Mouse (Mus musculus) lung, embryonic 14.5 days (tissue): ENCODE data around the gene Fitm2. TPM values are rescaled to one million over a fixed set of nuclear protein-coding genes. Genes with fewer than 3 reads are reported as not detected.
A peak's percentile ranks its signal among the peaks of the same experiment; 100 is the strongest.

Source experiments
- ATAC-seq: fragments of 200-750 bp; cut with Nextera tagmentation; 2 replicates; pipeline ENCODE4 v1.8.0; 2017; ENCODE audit warnings: mild to moderate bottlenecking, moderate TSS enrichment, moderate library complexity; ENCODE audit not compliant: insufficient read depth
- DNase-seq: peaks from one replicate; pipeline ENCODE4 v3.0.0-alpha.2; 2015
- H3K27ac ChIP-seq: fragments of 300-500 bp; sonication (generic); 2 replicates; pipeline ENCODE4 v1.5.1; 2014; ENCODE audit warnings: low read depth, mild to moderate bottlenecking, moderate library complexity
- H3K27me3 ChIP-seq: fragments of 300-500 bp; sonication (generic); 2 replicates; pipeline ENCODE4 v1.6.1; 2014; ENCODE audit warnings: low read length, control low read depth; ENCODE audit not compliant: insufficient read depth
- H3K36me3 ChIP-seq: fragments of 300-500 bp; sonication (generic); 2 replicates; pipeline ENCODE4 v1.6.1; 2014; ENCODE audit warnings: control low read depth; ENCODE audit not compliant: insufficient read depth
- H3K4me1 ChIP-seq: fragments of 300-500 bp; sonication (generic); 2 replicates; pipeline ENCODE4 v1.6.1; 2014; ENCODE audit warnings: antibody characterized with exemption, control low read depth; ENCODE audit not compliant: insufficient read depth
- H3K4me2 ChIP-seq: fragments of 300-500 bp; sonication (generic); 2 replicates; pipeline ENCODE4 v1.6.1; 2014; ENCODE audit warnings: mild to moderate bottlenecking
- H3K4me3 ChIP-seq: fragments of 300-500 bp; sonication (generic); 2 replicates; pipeline ENCODE4 v1.5.1; 2014; ENCODE audit warnings: low read depth, low read length
- H3K9ac ChIP-seq: fragments of 300-500 bp; sonication (generic); 2 replicates; pipeline ENCODE4 v1.6.1; 2014
- H3K9me3 ChIP-seq: fragments of 300-500 bp; sonication (generic); 2 replicates; pipeline ENCODE4 v1.6.1; 2016; ENCODE audit warnings: low read depth, low read length, control low read depth
- CTCF ChIP-seq: IDR thresholded peaks from 2 replicates; pipeline ENCODE4 v1.5.1; 2016; ENCODE audit warnings: antibody characterized with exemption, low read depth
- WGBS: fragments of 180-500 bp; shearing (Covaris S2); extraction: QIAGEN DNeasy Blood & Tissue Kit; methylation state at CpG from one replicate; pipeline ENCODE4 v1.1.7; 2014; 5-methylcytosine and 5-hydroxymethylcytosine counted together
- polyA plus RNA-seq: library from polyadenylated mRNA; unstranded; fragments of >200 nt; fragmentation: Nextera tagmentation; extraction: Ambion mirVana; gene quantifications from 2 replicates; pipeline ENCODE4 v1.2.1, GENCODE M21; 2014

Gene Fitm2
- polyA plus RNA-seq, 1 experiment from 2014 or later, result 10.1 TPM

DNA sequence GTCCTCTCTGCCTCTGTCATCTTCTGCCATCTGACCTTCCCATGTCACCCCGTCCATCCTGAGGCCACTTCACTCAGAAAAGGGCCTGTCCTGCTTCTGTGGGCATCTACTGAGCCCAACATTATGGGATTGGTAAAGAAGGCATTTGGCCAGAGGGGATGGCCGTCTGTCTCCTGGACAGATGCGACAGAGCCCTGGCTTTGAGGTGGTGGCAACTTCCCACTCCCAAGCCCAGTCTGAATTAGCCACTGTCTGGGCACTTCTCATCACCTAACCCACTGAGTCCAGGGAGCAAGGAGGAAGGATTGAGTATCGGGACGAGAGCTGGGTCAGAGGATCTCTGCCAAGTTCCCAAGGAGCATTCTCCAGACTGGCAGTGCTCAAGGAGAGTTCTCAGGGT is 19.6 kb upstream of the Fitm2 start, which contains the start of gene R3hdml:
Gene R3hdml (plus strand): TSS at position 301 of the 400 bp plus-strand sequence.
- ATAC-seq, result no peak
- H3K9me3 ChIP-seq, result no peaks in the 10 kb centered on the region
- WGBS, result 71% methylated on average over 5 of the region's 5 CpGs
- H3K27ac ChIP-seq, result no peak within 1 kb of the TSS
- H3K36me3 ChIP-seq, result no peaks in the 10 kb centered on the region
- no peak within 1 kb of the TSS for H3K9ac ChIP-seq
- no peak within 1 kb of the TSS for H3K4me2 ChIP-seq
- no peak for TF ChIP-seq CTCF
- DNase-seq, result no peak
- H3K4me1 ChIP-seq, result no peaks in the 10 kb centered on the region
- no peak within 1 kb of the TSS for H3K4me3 ChIP-seq
- no peaks in the 10 kb centered on the region for H3K27me3 ChIP-seq

DNA sequence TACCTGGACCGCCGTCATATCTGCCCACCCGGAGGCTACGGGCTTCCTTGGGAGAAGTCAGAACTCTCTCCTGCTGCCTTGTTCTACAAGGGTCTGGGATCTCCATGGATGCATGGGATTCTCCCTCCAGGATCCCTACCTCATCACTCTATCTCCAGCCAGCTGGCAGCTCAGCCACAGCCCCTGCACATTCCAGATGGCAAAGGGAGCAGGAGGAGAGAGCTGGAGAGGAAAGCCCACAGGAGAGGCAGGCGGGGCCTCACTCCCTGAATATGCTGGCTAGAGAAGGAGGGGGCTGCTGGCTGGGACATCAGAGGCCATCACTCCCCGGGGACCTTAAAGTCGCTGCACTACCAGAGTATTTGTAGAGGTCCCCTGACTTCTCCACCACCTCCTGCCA is 18.9 kb upstream of the Fitm2 start:
- 54% methylated on average over 7 of the region's 7 CpGs for WGBS
- no peak for DNase-seq
- Histone ChIP-seq H3K9ac (no peak overlapping the region), H3K27me3 (no peaks in the 10 kb centered on the region), H3K36me3 (no peaks in the 10 kb centered on the region), H3K27ac (no peak overlapping the region), H3K4me2 (no peak overlapping the region), H3K4me1 (no peaks in the 10 kb centered on the region), H3K4me3 (no peak overlapping the region), H3K9me3 (no peaks in the 10 kb centered on the region)
- ATAC-seq, result no peak
- TF ChIP-seq CTCF, result no peak

DNA sequence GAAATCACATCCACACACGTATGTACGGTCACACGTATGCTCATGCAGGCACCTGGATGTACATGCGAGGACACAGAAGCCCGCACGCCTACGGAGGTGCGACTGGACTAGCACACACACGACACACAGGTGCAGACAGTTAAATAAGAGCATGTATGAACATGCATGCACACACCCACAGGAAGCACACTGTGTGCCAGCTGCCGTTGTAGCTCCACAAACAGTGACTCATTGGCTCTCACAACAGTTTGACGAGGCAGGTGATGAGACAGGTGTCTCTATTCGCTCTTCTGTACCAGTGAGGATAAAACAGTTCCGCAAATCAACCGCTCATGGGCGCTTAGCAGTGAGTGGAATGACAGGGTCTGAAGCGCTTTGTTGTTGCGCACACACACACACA is 18.2 kb upstream of the Fitm2 start:
- no peaks in the 10 kb centered on the region for H3K27me3 ChIP-seq
- H3K9ac ChIP-seq, result no peak overlapping the region
- DNase-seq (no peak), ATAC-seq (no peak)
- no peaks in the 10 kb centered on the region for H3K4me1 ChIP-seq
- no peak overlapping the region for H3K4me2 ChIP-seq
- 89% methylated on average over 17 of the region's 17 CpGs for WGBS
- H3K9me3 ChIP-seq, result no peaks in the 10 kb centered on the region
- no peaks in the 10 kb centered on the region for H3K36me3 ChIP-seq
- no peak overlapping the region for H3K27ac ChIP-seq
- TF ChIP-seq CTCF, result no peak
- H3K4me3 ChIP-seq, result no peak overlapping the region

DNA sequence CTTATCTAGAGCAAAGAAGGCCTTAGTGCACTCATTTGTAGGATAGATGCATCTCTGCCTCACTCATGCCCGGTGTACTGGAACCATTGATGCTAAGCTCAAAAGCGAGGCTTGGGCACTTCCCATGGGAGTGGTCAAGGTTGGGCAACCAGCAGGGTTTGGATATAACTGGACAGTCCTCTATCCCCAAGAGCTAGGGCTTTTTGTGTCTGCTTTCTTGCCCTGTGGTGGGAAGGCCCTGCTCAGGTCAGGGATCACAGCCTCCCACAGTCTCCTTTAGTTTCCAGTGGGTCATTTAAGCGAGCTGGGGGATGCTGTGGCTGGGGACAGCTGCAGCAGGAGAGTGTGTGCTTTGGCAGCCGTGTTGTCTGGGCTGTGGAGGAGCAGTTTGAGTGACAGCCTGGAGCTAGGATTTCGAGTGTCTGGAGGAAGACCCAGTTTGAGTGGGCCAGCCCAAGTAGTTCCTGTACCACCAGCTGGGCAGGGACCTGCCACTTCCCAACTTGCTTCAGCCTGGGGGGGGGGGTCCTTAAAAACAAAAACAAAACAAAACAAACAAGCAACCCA is 17.4 kb upstream of the Fitm2 start:
- no peak for DNase-seq
- Histone ChIP-seq H3K27ac (no peak overlapping the region), H3K4me3 (no peak overlapping the region), H3K4me1 (no peaks in the 10 kb centered on the region), H3K4me2 (no peak overlapping the region), H3K27me3 (no peaks in the 10 kb centered on the region), H3K9ac (no peak overlapping the region), H3K9me3 (no peaks in the 10 kb centered on the region), H3K36me3 (no peaks in the 10 kb centered on the region)
- WGBS, result 55% methylated on average over 5 of the region's 5 CpGs
- no peak for TF ChIP-seq CTCF
- ATAC-seq, result no peak

DNA sequence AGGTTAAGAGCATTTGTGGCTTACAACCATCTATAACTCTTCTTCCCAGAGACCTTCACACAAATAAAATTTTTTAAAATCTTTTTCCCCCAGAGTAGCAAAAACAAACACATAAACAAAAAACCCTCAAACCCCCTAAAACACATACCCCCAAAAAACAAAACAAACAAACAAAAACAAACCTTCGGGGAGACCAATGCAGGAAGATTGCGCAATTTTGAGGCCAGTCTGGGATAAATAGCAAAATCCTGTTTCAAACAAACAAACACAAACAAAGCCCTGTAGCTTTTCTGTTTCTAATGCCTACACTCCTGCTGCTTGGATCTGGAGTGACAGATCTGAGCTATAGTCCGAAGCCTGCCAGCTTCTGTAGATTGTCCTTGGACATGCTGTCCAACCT is 14.9 kb upstream of the Fitm2 start:
- no peak for DNase-seq
- no peaks in the 10 kb centered on the region for H3K9me3 ChIP-seq
- ATAC-seq, result no peak
- H3K4me2 ChIP-seq, result no peak overlapping the region
- no peaks in the 10 kb centered on the region for H3K4me1 ChIP-seq
- 75% methylated on average over 3 of the region's 3 CpGs for WGBS
- no peaks in the 10 kb centered on the region for H3K36me3 ChIP-seq
- peaks cover 7% of the 10 kb centered on the region for H3K27me3 ChIP-seq
- H3K9ac ChIP-seq, result no peak overlapping the region
- no peak for TF ChIP-seq CTCF
- H3K4me3 ChIP-seq, result no peak overlapping the region
- H3K27ac ChIP-seq, result no peak overlapping the region

DNA sequence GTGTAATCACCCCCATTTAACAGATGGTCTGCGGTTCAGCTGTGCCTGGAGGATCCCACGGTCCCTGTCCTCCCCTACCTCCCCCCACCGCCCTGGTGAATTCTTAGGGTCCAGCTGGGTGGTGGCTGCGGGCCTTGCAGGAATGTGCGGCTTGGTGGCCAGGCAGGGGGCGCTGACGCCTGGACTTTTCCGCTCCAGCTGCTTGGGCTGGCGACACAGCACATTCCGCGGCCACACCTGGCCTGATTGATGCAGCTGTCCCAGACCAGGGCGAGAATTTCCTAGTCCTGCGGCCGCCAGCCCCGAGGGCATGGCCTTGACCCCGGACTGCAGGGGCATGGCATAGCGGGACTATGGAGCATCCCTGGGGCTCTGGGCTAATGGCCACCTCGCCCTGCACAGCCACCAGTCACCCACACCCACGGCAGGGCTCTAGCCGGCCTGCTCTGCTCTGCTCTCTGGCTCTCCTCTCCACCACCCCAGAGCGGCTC is 9.2 kb upstream of the Fitm2 start:
- no peaks in the 10 kb centered on the region for H3K36me3 ChIP-seq
- whole genome bisulfite sequencing, result under 1% methylated on average over 21 of the region's 21 CpGs
- peak; percentile 47 for TF ChIP-seq CTCF
- peak overlapping the region; percentile 43 for H3K4me2 ChIP-seq
- no peaks in the 10 kb centered on the region for H3K4me1 ChIP-seq
- H3K9ac ChIP-seq, result no peak overlapping the region; the same call in 1 of the 2 replicates
- H3K27me3 ChIP-seq, result peaks cover 25% of the 10 kb centered on the region
- H3K9me3 ChIP-seq, result no peaks in the 10 kb centered on the region
- H3K4me3 ChIP-seq, result peak overlapping the region; percentile 11; the same call in 1 of the 2 replicates
- H3K27ac ChIP-seq, result no peak overlapping the region
- peak; percentile 21 for DNase-seq
- peak; percentile 47; the same call in 1 of the 2 replicates for ATAC-seq

DNA sequence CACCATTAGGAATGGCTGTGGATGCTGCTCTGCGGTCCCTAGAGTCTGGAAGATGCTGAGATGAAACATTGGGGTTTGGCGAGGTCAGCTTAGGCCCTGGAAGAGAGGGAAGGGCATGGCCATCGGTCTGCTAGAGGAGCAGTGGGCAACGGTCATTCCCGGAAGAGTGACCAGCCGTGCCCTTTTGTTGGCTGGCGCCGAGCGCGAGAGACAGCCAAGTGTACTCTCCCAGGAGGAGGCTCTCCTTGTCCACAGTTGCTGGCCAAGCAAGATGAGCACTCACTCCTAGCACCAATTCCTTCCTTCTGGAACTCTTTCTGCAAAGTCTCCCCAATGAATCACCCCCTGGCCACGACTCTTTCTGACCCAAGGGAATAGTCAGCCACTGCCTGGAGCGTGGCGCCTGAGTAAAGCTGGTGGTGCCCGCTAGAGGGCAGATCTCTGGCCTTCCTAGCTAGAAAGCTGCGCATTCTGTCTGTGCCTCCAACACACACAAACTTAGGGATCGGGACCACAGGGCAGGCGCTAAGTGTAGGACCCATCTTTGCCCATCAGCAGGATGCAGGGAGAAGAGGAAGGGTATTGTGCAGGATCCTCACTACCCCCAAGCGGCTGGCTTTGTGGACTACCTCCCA is 7.9 kb upstream of the Fitm2 start:
- 49% methylated on average over 18 of the region's 18 CpGs for WGBS
- TF ChIP-seq CTCF, result peak; percentile 56
- Histone ChIP-seq H3K27me3 (peaks cover 25% of the 10 kb centered on the region), H3K4me1 (no peaks in the 10 kb centered on the region), H3K4me3 (no peak overlapping the region), H3K27ac (no peak overlapping the region), H3K9ac (no peak overlapping the region; the same call in 1 of the 2 replicates), H3K36me3 (no peaks in the 10 kb centered on the region), H3K9me3 (no peaks in the 10 kb centered on the region), H3K4me2 (no peak overlapping the region)
- DNase-seq, result peak; percentile 42
- ATAC-seq, result no peak
